Mouse (Mus musculus) hindbrain, embryonic 15.5 days (tissue): ENCODE results near the gene Lclat1. TPM values are rescaled to one million over a fixed set of nuclear protein-coding genes. Genes with fewer than 3 reads are reported as not detected.

ENCODE experiments used
- ATAC-seq: fragments of 200-750 bp; cut with Nextera tagmentation; 2 replicates; pipeline ENCODE4 v1.8.0; 2017; ENCODE audit warnings: low read depth, moderate number of reproducible peaks, moderate TSS enrichment; ENCODE audit not compliant: low FRiP score
- H3K27ac ChIP-seq: fragments of 300-500 bp; sonication (generic); replicated peaks from 2 replicates; pipeline ENCODE4 v1.5.1; 2015; ENCODE audit warnings: mild to moderate bottlenecking, inconsistent platforms
- H3K27me3 ChIP-seq: fragments of 300-500 bp; sonication (generic); 2 replicates; pipeline ENCODE4 v1.6.1; 2015; ENCODE audit warnings: control low read depth, inconsistent platforms
- H3K36me3 ChIP-seq: fragments of 300-500 bp; sonication (generic); 2 replicates; pipeline ENCODE4 v1.6.1; 2015; ENCODE audit warnings: control low read depth, inconsistent platforms
- H3K4me1 ChIP-seq: fragments of 300-500 bp; sonication (generic); replicated peaks from 2 replicates; pipeline ENCODE4 v1.6.1; 2015; ENCODE audit warnings: control low read depth, inconsistent platforms
- H3K4me2 ChIP-seq: fragments of 300-500 bp; sonication (generic); 2 replicates; pipeline ENCODE4 v1.6.1; 2015; ENCODE audit warnings: moderate library complexity, mild to moderate bottlenecking, inconsistent platforms
- H3K4me3 ChIP-seq: fragments of 300-500 bp; sonication (generic); 2 replicates; pipeline ENCODE4 v1.5.1; 2015; ENCODE audit warnings: mild to moderate bottlenecking, inconsistent platforms
- H3K9ac ChIP-seq: fragments of 300-500 bp; sonication (generic); 2 replicates; pipeline ENCODE4 v1.6.1; 2015; ENCODE audit warnings: inconsistent platforms
- H3K9me3 ChIP-seq: fragments of 300-500 bp; sonication (generic); 2 replicates; pipeline ENCODE4 v1.6.1; 2016; ENCODE audit warnings: control low read depth, inconsistent platforms
- WGBS: fragments of 180-500 bp; shearing (Covaris S2); methylation state at CpG from one replicate; pipeline ENCODE4 v1.1.7; 2015; 5-methylcytosine and 5-hydroxymethylcytosine counted together
- polyA plus RNA-seq: library from polyadenylated mRNA; unstranded; fragments of >200 nt; fragmentation: Nextera tagmentation; extraction: Ambion mirVana; gene quantifications from 2 replicates; pipeline ENCODE4 v1.2.1, GENCODE M21; 2015

Gene Lclat1
- polyA plus RNA-seq, 1 experiment from 2014 or later: 16.2 TPM

DNA sequence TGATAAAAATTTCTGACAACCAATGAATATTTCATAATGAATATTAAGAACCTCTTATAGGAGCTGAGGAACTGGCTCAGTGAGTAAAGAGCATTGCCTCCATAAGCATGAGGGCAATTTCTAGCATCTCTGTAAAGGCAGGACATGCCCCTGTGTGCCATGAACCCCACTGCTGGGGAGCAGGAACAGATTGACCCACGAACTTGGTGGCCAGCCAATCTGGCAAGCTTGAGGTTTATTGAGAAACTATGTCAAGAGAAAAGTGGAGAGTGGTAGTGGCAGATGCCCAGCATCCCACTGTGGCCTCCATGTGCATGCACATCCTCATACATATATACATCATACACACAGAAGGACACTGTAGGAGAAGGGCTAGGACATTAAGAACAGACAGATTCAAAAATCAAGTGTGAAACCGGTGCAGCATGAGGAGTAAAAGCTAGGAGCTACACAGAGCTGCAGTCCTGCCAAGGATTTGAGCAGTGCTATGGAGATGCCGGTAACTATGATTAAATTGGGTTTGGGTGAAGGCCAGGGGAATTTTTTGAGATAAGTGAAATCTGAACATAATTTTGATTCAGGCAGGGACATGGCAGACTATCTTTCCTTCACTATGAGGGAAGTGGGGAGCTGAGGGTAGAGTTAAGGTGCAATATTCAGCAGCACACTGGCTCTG is 129.5 kb downstream of the Lclat1 start:
- Histone ChIP-seq H3K4me2 (no peak overlapping the region), H3K36me3 (no peaks in the 10 kb centered on the region; the same call in 1 of the 2 replicates), H3K4me3 (no peak overlapping the region), H3K9me3 (no peaks in the 10 kb centered on the region), H3K27ac (no peak overlapping the region), H3K4me1 (no peaks in the 10 kb centered on the region; the same call in 1 of the 2 replicates), H3K9ac (no peak overlapping the region), H3K27me3 (no peaks in the 10 kb centered on the region)
- ATAC-seq: no peak
- 69% methylated on average over 3 of the region's 3 CpGs for WGBS

DNA sequence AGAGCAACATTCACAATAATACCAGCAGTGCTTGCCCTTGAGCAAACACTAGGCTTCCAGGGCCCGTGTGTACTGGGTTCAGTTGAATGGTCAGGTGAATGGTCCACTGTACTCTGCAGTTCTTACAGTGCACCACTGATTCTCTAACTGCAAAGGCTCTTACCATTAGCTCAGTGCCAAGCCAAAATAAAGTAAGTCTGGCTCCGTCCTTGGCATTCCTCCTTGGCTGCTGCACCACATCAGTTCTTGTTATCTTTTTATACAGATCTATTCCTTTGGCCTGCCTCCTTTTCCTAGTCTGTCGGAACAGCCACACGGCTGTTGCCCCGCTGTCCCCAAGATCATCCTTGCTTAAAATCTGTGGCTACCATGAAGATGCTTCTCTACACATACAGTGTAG is 130.7 kb downstream of the Lclat1 start:
- WGBS: 90% methylated on average over 5 of the region's 5 CpGs
- H3K9me3 ChIP-seq: no peaks in the 10 kb centered on the region
- no peak overlapping the region for H3K4me2 ChIP-seq
- H3K9ac ChIP-seq: no peak overlapping the region
- no peaks in the 10 kb centered on the region; the same call in 1 of the 2 replicates for H3K36me3 ChIP-seq
- no peaks in the 10 kb centered on the region; the same call in 1 of the 2 replicates for H3K4me1 ChIP-seq
- H3K4me3 ChIP-seq: no peak overlapping the region
- no peak for ATAC-seq
- H3K27ac ChIP-seq: no peak overlapping the region
- H3K27me3 ChIP-seq: no peaks in the 10 kb centered on the region

GRCm38 (mm10) chr17:73241085-73241848 is 133.5 kb downstream of the Lclat1 start:
- 76% methylated on average over 5 of the region's 5 CpGs for WGBS
- no peaks in the 10 kb centered on the region; the same call in 1 of the 2 replicates for H3K36me3 ChIP-seq
- no peak for ATAC-seq

DNA sequence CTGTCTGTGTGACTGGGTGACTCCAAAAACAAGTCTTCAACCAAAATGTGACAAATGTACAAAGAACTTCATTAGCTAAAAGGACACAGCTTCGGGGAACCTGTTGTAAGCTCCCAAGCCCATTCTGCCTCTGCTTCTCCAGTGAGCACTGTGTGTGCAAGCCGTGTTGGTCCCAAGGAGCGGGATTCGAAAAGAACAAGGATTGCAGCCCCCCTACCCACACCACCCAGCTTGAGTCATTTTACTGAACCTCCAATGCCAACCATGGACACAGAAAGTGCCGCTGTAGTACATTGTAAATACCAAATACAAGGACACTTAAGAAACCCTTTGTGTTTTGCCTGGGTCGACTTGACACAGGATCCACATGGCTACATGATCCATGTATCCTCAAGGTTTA is 135.9 kb downstream of the Lclat1 start:
- Histone ChIP-seq H3K9me3 (no peaks in the 10 kb centered on the region), H3K4me3 (no peak overlapping the region), H3K9ac (no peak overlapping the region), H3K27ac (no peak overlapping the region), H3K27me3 (no peaks in the 10 kb centered on the region), H3K36me3 (no peaks in the 10 kb centered on the region; the same call in 1 of the 2 replicates), H3K4me1 (no peaks in the 10 kb centered on the region; the same call in 1 of the 2 replicates), H3K4me2 (no peak overlapping the region)
- ATAC-seq: no peak
- 96% methylated on average over 6 of the region's 6 CpGs for WGBS

More at GRCm38 (mm10) chr17:73241085-73241848, 133.5 kb downstream of the Lclat1 start:
- no peaks in the 10 kb centered on the region; the same call in 1 of the 2 replicates for H3K4me1 ChIP-seq
- no peaks in the 10 kb centered on the region for H3K9me3 ChIP-seq
- no peak overlapping the region for H3K4me3 ChIP-seq
- H3K27me3 ChIP-seq: no peaks in the 10 kb centered on the region
- H3K4me2 ChIP-seq: no peak overlapping the region
- H3K27ac ChIP-seq: no peak overlapping the region
- H3K9ac ChIP-seq: no peak overlapping the region

GRCm38 (mm10) chr17:73244596-73244995 is 136.8 kb downstream of the Lclat1 start:
- Histone ChIP-seq H3K4me1 (no peaks in the 10 kb centered on the region; the same call in 1 of the 2 replicates), H3K9ac (no peak overlapping the region), H3K9me3 (no peaks in the 10 kb centered on the region), H3K27ac (no peak overlapping the region), H3K36me3 (no peaks in the 10 kb centered on the region; the same call in 1 of the 2 replicates), H3K4me2 (no peak overlapping the region), H3K4me3 (no peak overlapping the region), H3K27me3 (no peaks in the 10 kb centered on the region)
- WGBS: 97% methylated on average over 3 of the region's 3 CpGs
- ATAC-seq: no peak

DNA sequence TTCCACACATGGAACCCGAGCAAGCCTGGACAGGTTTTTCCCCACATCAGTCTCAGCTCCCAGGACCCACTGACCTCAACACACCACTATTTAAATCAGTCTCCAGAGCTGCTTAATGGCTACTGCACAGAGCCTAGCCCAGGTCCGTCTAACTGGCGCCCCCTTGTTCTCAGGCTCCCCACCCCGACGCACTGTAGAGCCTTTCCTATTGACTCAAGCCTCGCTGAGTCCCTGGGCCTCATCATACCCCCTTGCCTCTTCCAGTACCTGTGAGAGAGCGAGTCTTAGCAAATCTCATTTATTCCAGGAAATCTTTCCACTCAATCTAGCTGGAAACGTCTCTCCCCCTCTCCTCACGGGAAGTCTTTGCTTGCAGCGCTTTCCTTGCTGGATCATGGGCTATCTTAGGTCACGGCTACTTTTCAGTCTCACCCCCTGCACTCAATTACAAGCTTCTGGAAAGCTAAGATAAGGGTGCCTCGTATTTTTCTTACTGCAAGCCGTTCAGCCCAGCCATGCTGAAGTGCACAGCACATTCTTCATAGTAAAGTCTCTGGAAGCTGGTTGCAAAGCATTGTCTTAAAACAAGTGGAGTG is 137.4 kb downstream of the Lclat1 start:
- ATAC-seq: peak; percentile 54; the same call in 1 of the 2 replicates
- no peak overlapping the region for H3K27ac ChIP-seq
- 70% methylated on average over 13 of the region's 13 CpGs for WGBS

DNA sequence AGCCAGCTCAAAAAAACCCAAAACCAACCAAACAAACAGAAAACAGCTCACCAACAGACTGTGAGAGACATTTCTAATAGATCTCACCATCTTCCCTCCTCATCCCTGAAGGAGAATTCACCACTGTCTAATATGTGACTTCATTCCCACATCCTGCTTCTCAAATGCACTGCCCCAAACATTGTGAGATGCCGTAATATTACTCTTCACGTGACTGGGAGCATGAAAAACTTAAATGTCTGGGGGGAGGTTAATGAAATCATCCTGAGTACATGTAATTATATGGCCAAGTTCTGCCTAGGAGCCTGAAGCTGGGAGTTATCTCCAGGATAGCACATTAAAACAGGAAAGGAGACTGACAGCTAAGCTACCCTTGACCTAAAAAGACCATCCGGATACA is 138.3 kb downstream of the Lclat1 start:
- Histone ChIP-seq H3K4me1 (no peaks in the 10 kb centered on the region), H3K9ac (no peak overlapping the region), H3K9me3 (no peaks in the 10 kb centered on the region), H3K27ac (no peak overlapping the region), H3K4me2 (no peak overlapping the region), H3K36me3 (no peaks in the 10 kb centered on the region), H3K27me3 (no peaks in the 10 kb centered on the region), H3K4me3 (no peak overlapping the region)
- WGBS: 79% methylated on average over 3 of the region's 3 CpGs
- ATAC-seq: no peak

More for the DNA sequence above, 137.4 kb downstream of the Lclat1 start:
- Histone ChIP-seq H3K27me3 (no peaks in the 10 kb centered on the region), H3K36me3 (no peaks in the 10 kb centered on the region; the same call in 1 of the 2 replicates), H3K4me3 (no peak overlapping the region), H3K9ac (no peak overlapping the region), H3K4me1 (no peaks in the 10 kb centered on the region; the same call in 1 of the 2 replicates), H3K9me3 (no peaks in the 10 kb centered on the region), H3K4me2 (no peak overlapping the region)

GRCm38 (mm10) chr17:73246926-73247325 is 139.1 kb downstream of the Lclat1 start:
- no peaks in the 10 kb centered on the region for H3K9me3 ChIP-seq
- no peak overlapping the region for H3K9ac ChIP-seq
- H3K4me3 ChIP-seq: no peak overlapping the region
- WGBS: 94% methylated on average over 2 of the region's 2 CpGs
- no peaks in the 10 kb centered on the region; the same call in 1 of the 2 replicates for H3K4me1 ChIP-seq
- H3K27ac ChIP-seq: no peak overlapping the region
- H3K27me3 ChIP-seq: no peaks in the 10 kb centered on the region
- no peak for ATAC-seq
- no peaks in the 10 kb centered on the region for H3K36me3 ChIP-seq
- no peak overlapping the region for H3K4me2 ChIP-seq

DNA sequence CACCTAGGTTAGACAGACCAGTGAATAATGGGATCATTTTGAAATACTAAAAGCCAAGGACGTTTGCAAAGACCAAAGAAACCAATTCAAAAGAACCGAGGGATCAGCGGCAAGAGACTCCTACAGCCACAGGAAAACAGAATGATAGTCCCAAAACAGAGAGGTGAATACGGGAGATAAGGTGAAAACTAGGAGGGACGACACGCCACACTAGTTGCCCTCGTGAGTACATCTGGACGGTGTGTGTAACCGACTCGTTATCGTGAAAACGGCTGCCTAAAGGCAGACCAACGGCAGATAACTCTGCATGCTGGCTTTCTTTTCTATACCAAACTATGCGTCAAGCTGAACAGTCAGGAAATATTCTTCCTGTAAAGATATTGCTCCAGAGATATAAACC is 140.0 kb downstream of the Lclat1 start:
- no peak for ATAC-seq
- no peak overlapping the region for H3K4me3 ChIP-seq
- no peak overlapping the region for H3K27ac ChIP-seq
- 91% methylated on average over 14 of the region's 14 CpGs for WGBS
- H3K9me3 ChIP-seq: no peaks in the 10 kb centered on the region
- no peaks in the 10 kb centered on the region for H3K36me3 ChIP-seq
- no peak overlapping the region for H3K4me2 ChIP-seq
- H3K4me1 ChIP-seq: no peaks in the 10 kb centered on the region; the same call in 1 of the 2 replicates
- H3K9ac ChIP-seq: no peak overlapping the region
- no peaks in the 10 kb centered on the region for H3K27me3 ChIP-seq

DNA sequence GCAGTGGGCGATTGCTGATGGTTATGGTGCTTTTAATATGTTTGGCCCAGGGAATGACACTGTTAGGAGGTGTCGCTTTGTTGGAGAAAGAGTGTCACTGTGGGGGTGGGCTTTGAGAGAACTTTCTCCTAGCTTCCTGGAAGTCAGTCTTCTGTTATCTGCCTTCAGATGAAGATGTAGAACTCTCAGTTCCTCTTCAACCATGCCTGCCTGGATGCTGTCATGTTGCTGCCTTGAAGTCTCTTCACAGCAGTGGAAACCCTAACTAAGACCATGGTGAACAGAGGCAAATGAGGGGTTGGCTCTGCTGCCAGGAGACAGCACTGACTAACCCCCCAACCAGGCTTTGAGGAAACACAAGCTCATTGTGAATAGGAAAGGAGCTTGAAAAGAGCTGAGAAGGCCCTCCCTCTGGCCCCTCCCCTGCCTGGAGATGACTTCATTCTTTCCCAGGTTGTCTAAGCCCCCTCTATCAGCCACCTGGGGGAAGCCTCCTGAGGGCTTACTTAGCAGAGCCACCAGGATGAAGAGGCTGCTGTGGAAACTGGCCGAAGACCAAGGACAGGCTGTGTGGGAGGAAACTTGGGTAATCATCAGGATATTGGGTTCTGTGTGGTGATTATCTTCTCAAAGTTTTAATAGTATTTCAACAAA is 142.8 kb downstream of the Lclat1 start:
- no peak overlapping the region for H3K4me3 ChIP-seq
- no peak overlapping the region for H3K27ac ChIP-seq
- H3K27me3 ChIP-seq: no peaks in the 10 kb centered on the region
- 90% methylated on average over 3 of the region's 3 CpGs for WGBS
- no peaks in the 10 kb centered on the region for H3K36me3 ChIP-seq
- H3K4me1 ChIP-seq: no peaks in the 10 kb centered on the region; the same call in 1 of the 2 replicates
- no peak overlapping the region for H3K4me2 ChIP-seq
- H3K9ac ChIP-seq: no peak overlapping the region
- no peak for ATAC-seq
- H3K9me3 ChIP-seq: no peaks in the 10 kb centered on the region

- Histone ChIP-seq H3K36me3 (no peaks in the 10 kb centered on the region), H3K4me1 (no peaks in the 10 kb centered on the region; the same call in 1 of the 2 replicates), H3K4me3 (no peak overlapping the region), H3K27me3 (no peaks in the 10 kb centered on the region), H3K27ac (no peak overlapping the region), H3K9ac (no peak overlapping the region), H3K4me2 (no peak overlapping the region), H3K9me3 (no peaks in the 10 kb centered on the region)
- WGBS: 71% methylated on average over 8 of the region's 8 CpGs
- ATAC-seq: no peak
These were observed 143.3 kb downstream of the Lclat1 start for GRCm38 (mm10) chr17:73251142-73251502.
